Mouse (Mus musculus) T-helper 1 cell (primary cell): Measurements from ENCODE around the gene Zbtb9.

Source experiments
- in situ Hi-C: fragments of 300-600 bp; cut with MboI, MseI; formaldehyde crosslinking; loops from one replicate; pipeline ENCODE4 v1.15.1; 2025; ENCODE audit warnings: high pct_unique_total_duplicates

Zbtb9 gene

GRCm38 (mm10) chr17:26947231-26948100 is 25.5 kb upstream of the Zbtb9 start:
- in situ Hi-C loops: loop anchor here (10.0 kb wide), 1 partner anchor 1763 kb away; the partner anchor contains the start of genes BC003965 and Unkl

- in situ Hi-C loops: loop anchor here (10.0 kb wide), 1 partner anchor 1764 kb away; the partner anchor contains the start of genes BC003965 and Unkl
Measured at GRCm38 (mm10) chr17:26948316-26949050, 24.5 kb upstream of the Zbtb9 start.

GRCm38 (mm10) chr17:26949051-26949577 is 23.9 kb upstream of the Zbtb9 start:
- in situ Hi-C loops: loop anchor here (10.0 kb wide), 1 partner anchor 1764 kb away; the partner anchor contains the start of genes BC003965 and Unkl

GRCm38 (mm10) chr17:26949866-26950265 is 23.1 kb upstream of the Zbtb9 start:
- in situ Hi-C loops: loop anchor here (10.0 kb wide), 1 partner anchor 1765 kb away; the partner anchor contains the start of genes BC003965 and Unkl

- in situ Hi-C loops: no loop called here
Measured at GRCm38 (mm10) chr17:26950560-26951288, 22.2 kb upstream of the Zbtb9 start.

- in situ Hi-C loops: no loop called here
Measured at GRCm38 (mm10) chr17:26951406-26951805, 21.6 kb upstream of the Zbtb9 start.

- in situ Hi-C loops: no loop called here
Measured at GRCm38 (mm10) chr17:26951952-26952877, 20.8 kb upstream of the Zbtb9 start.

- in situ Hi-C loops: no loop called here
Measured at GRCm38 (mm10) chr17:26953201-26953600, 19.8 kb upstream of the Zbtb9 start.

- in situ Hi-C loops: no loop called here
Measured at GRCm38 (mm10) chr17:26953726-26954125, 19.2 kb upstream of the Zbtb9 start.

- in situ Hi-C loops: no loop called here
Measured at GRCm38 (mm10) chr17:26956309-26956708, 16.7 kb upstream of the Zbtb9 start.

GRCm38 (mm10) chr17:26956895-26957294 is 16.1 kb upstream of the Zbtb9 start:
- in situ Hi-C loops: no loop called here

- in situ Hi-C loops: no loop called here
Measured at GRCm38 (mm10) chr17:26957872-26958271, 15.1 kb upstream of the Zbtb9 start.

GRCm38 (mm10) chr17:26958880-26959279 is 14.1 kb upstream of the Zbtb9 start:
- in situ Hi-C loops: no loop called here

- in situ Hi-C loops: no loop called here
Measured at GRCm38 (mm10) chr17:26959815-26960214, 13.2 kb upstream of the Zbtb9 start.

- in situ Hi-C loops: no loop called here
Measured at GRCm38 (mm10) chr17:26961572-26962240, 11.3 kb upstream of the Zbtb9 start.

GRCm38 (mm10) chr17:26966993-26967392 is 6.0 kb upstream of the Zbtb9 start:
- in situ Hi-C loops: no loop called here

- in situ Hi-C loops: no loop called here
Measured at GRCm38 (mm10) chr17:26967477-26967876, 5.5 kb upstream of the Zbtb9 start.

- in situ Hi-C loops: no loop called here
Measured at GRCm38 (mm10) chr17:26968200-26968611, 4.8 kb upstream of the Zbtb9 start.

GRCm38 (mm10) chr17:26969257-26969656 is 3.7 kb upstream of the Zbtb9 start:
- in situ Hi-C loops: no loop called here

GRCm38 (mm10) chr17:26970221-26970620 is 2.7 kb upstream of the Zbtb9 start:
- in situ Hi-C loops: no loop called here
